Mouse (Mus musculus) right cerebral cortex, postnatal 25 days (tissue): Measurements from ENCODE around the gene Napsa.

Experiments
- DNase-seq: peaks from one replicate; pipeline ENCODE4 v3.0.0; 2022

The Napsa gene

DNA sequence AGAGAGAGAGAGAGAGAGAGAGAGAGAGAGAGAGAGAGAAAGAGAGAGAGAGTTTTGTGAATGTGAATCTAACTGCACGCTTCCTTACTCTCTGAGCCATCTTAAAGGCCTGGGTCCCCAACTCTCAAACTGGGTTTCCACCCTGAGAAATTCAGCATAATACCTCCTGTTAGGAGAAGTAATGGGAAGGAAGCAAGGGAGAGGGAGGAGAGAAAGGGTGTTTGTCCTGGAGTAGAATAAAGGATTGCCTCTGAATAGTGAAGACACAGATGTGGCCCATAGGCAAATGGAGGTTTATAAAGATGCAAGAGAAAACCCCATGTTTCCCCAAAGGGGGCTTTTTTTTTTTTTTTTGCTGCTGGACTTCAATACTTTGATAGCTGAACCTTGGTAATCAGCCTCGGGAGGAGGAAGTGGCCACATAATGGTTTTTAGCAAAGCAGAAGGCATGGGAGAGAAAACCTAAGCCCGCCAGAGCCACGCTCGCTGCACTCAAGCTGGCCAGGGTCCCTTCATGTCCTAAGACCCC is 840 bp downstream of the Napsa start:
- DNase-seq = no peak

DNA sequence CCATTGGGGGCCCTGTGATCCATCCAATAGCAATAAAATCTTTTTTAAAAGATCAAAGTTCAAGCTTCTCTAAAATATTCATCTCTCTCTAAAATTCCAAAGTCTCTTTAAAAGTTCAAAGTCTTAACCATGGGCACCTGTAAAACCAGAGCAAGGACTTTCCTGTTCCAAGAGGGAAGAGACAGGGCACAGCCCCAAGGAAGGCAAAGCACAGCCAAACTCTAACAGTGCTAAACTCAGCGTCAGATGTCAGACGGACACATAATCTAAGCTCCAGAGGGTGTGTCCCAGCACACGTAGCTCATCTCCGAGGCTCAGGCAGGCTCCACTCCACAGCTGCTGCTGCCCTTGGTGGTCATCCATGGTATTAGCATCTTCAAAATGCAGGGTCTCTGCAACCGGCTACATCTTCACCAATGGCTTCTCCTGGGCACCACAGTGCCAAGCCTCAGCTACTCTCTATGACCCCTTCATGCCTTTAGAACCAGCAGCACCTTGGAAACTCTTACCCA is 4.2 kb downstream of the Napsa start:
- DNase-seq = no peak

DNA sequence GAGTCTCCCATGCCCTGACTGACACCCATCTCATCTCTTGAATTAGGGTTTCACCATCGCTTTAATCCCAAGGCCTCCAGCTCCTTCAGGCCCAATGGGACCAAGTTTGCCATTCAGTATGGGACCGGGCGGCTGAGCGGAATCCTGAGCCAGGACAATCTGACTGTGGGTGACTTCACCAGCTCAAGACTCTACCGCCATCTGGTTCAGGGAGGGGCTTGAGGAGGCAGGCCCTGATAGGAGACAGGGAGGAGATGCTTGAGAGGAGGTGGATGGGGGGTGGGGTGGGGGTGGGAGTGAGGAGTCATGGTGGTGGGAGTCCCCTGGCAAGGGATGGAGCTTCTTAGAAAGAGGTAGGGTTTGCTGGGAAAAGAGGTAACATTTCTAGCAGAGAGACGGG is 9.5 kb downstream of the Napsa start:
- no peak for DNase-seq

GRCm38 (mm10) chr7:44582709-44583108 is 10.5 kb downstream of the Napsa start:
- DNase-seq = no peak

DNA sequence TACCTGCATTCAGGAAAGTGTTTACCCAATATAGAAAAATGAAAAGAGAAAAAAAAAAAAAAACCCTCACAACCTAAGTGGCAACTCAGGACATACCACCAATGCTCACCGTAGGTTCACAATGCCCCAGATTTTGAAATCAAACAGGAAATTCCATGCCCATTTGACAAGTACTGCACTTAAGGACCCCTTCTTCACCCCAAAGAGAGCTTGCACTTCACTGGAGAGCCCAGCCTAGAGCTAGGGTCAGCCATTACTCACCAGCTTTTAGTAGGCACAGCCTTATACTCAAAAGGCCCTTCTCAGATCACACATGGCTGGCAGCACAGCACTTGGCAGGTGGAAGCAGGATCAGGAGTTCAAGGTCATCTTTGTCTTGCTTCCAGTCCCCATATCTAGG is 11.0 kb downstream of the Napsa start:
- DNase-seq = no peak

DNA sequence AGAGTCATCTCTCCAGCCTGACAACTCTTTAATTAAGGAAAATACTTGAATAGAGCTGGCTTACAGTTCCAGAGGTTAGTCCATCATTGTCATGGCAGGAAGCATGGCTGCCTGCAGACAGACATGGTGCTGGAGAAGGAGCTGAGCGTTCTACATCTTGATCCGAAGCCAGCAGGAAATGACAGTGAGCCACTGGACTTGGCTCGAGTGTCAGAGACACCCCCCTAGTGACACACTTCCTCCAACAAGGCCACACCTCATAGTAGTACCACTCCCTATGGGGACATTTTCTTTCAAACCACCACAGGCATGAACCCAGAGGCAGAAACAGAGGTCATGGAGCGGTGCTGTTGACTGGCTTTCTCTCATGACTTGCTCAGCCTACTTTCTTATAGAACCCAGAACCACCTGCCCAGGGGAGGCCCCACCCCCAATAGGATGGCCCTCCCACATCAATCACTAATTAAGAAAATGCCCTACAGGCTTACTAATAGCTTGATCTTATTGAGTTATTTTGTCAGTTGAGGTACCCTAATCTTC is 12.2 kb downstream of the Napsa start:
- no peak for DNase-seq

GRCm38 (mm10) chr7:44584921-44585320 is 12.7 kb downstream of the Napsa start:
- DNase-seq = no peak

GRCm38 (mm10) chr7:44585606-44586005 is 13.4 kb downstream of the Napsa start:
- DNase-seq = no peak

GRCm38 (mm10) chr7:44586518-44586917 is 14.3 kb downstream of the Napsa start:
- peak; percentile 76 for DNase-seq

DNA sequence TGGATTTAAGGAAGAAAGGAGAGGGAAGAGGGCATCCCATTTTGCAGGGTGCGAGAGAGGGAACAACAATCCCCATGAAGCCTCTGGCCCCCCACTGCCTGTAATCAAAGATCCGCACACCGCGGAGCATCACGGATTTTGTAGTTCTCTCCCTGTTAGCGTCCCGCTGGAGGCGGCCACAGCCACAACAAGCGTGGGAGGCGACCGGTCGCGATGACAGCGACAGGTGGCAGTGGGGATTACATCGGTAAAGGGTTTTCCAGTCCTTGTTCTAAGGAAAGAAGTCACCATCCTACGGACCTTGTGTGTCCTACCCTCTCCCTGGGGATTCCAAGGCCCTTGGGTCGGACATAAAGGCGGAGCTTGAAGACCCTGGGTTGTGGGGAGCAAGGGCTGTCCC is 14.8 kb downstream of the Napsa start:
- peak; percentile 84 for DNase-seq

DNA sequence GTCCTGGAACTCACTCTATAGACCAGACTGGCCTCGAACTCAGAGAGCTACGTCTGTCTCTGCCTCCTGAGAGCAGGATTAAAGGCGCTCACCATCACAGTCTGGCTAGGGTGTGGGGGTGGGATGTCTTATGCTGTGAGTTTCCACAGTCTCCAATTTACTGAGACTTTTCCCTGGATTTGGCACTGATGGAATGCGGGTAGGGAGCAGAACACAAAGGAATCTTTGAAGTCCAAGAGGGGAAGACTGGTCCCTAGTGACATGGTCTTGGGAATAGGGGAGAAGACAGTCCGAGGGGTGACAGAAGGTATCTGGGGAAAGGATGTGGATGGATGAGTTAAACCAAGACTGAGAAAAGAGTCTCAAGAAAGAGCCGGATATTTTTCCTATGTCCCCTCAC is 15.5 kb downstream of the Napsa start:
- DNase-seq = no peak

GRCm38 (mm10) chr7:44588338-44588737 is 16.2 kb downstream of the Napsa start:
- DNase-seq = no peak

- peak; percentile 84 for DNase-seq
These were observed 17.0 kb downstream of the Napsa start for GRCm38 (mm10) chr7:44589149-44589548.

- DNase-seq = no peak
These were observed 17.8 kb downstream of the Napsa start for GRCm38 (mm10) chr7:44589946-44590345.

- peak; percentile 94 for DNase-seq
These were observed 18.5 kb downstream of the Napsa start, which contains the start of gene Kcnc3 for GRCm38 (mm10) chr7:44590402-44591347. Gene Kcnc3 (plus strand): TSS chr7:44590664.

DNA sequence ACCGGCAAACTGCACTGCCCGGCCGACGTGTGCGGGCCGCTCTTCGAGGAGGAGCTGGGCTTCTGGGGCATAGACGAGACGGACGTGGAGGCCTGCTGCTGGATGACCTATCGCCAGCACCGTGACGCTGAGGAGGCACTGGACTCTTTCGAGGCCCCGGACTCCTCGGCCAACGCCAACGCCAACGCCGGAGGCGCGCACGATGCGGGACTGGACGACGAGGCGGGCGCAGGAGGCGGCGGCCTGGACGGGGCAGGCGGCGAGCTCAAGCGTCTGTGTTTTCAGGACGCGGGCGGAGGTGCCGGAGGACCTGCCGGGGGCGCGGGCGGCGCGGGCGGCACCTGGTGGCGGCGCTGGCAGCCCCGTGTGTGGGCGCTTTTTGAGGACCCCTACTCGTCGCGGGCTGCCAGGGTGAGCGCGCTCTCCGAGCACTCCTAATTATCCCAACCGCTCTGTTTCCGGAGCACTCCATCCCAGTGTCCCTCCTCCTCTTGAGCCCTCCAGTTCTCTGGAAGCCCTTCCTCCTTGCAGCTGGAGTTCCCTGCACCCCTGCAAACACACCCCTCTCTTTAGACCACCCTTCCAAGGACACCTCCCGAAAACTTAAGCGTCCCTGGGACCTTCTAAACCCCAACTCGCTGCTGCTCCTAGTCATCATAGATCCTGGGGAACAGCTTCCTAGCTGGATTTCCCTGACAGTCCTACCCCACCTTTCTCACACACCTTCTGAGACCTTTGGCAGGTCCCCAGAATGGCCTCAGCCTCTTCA is 19.4 kb downstream of the Napsa start:
- DNase-seq = peak; percentile 45

DNA sequence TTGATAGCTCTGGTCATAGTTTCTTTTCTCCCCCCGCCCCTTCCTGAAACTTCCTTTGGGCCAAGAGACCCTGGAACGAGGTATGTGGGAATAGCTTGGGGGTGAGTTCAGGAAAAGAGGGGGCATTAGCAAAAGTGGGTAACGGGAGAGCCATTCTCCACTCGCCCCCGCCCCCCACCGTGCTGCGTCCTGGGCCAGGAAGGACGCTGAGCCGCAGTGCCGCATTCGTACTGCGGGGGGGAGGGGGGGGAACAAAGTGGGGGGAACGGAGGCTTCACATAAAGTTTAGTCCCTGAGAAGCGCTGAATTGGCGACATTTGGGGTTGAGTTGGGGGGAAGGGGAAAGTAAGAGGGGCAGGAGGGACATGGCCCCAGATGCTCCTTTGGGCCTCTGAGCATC is 20.9 kb downstream of the Napsa start:
- DNase-seq = no peak

DNA sequence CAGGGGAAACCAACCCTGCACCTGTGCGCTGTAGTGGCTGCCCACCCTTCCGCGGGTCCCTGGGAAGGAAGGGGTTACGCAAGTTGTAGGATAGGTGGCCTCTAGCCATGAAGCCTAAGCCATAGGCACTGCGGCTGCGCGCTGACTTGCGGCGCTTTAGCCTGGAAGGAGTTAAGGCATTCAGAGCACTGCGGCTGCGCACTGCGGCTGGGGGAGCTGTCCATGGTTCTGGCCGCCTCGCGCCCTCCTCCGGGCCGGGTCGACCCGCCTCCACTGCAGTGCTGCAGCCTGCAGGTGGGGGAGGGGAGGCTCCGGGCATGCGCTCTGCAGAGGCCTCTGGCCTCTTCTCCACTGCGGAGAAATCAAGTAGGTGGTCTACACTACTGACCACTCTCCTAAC is 21.6 kb downstream of the Napsa start:
- peak; percentile 84 for DNase-seq

DNA sequence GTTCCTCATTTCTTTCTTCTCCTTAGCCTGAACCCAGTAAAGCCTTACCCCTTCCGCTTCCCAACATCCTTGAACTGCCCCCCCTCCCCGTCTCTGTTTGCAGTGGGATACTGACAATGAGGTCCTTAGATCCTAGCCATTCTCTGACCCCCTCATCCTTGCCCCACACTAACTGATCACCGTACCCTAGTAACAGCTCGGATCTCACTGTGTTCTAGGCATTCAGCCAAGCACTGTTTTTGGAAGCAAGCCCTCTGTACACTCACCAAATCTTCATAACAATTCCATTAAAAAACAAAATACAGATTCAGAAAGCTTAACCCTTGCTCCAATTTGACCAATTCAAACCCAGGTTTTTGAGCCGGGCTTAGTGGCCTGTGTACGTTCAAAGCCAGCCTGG is 22.1 kb downstream of the Napsa start:
- no peak for DNase-seq

- DNase-seq = no peak
These were observed 23.0 kb downstream of the Napsa start for GRCm38 (mm10) chr7:44595131-44595561.

GRCm38 (mm10) chr7:44596051-44596450 is 23.9 kb downstream of the Napsa start:
- no peak for DNase-seq

DNA sequence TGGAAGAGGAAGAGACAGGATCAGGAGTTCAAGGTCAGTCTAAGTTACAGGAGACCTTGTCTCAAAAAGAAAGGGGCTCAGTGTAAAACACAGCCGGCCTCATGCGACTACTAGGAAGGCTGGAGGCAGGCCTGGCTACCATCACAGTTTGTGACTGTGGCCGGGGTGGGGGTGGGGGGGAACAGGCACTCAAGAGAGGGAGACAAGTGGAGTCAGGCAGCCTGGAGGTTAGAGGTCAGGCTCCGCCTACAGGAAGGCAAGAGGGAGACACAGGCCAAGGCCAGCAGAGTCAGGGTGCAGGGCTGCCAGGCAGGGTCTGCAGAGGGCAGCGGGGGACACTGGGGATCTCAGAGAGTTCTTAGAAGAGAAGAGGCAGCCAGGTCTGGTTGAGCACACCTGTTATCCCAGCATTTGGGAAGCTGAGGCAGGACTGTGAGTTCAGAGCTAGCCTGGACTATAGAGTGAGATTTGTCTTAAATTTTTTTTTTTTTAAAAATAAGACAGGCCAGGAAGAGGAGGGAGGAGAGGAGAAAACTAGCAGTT is 24.9 kb downstream of the Napsa start:
- no peak for DNase-seq

- DNase-seq = no peak
These were observed 25.5 kb downstream of the Napsa start for GRCm38 (mm10) chr7:44597666-44598065.
